Mouse (Mus musculus) intestine, embryonic 16.5 days (tissue): ENCODE data around the gene Gpha2. TPM values are rescaled to one million over a fixed set of nuclear protein-coding genes. Genes with fewer than 3 reads are reported as not detected.

Source experiments
- ATAC-seq: fragments of 200-750 bp; cut with Nextera tagmentation; 2 replicates; pipeline ENCODE4 v1.8.0; 2017; ENCODE audit warnings: moderate TSS enrichment, moderate library complexity
- H3K27ac ChIP-seq: fragments of 300-500 bp; sonication (generic); 2 replicates; pipeline ENCODE4 v1.5.1; 2014; ENCODE audit warnings: mild to moderate bottlenecking, low read length
- H3K27me3 ChIP-seq: fragments of 300-500 bp; sonication (generic); replicated peaks from 2 replicates; pipeline ENCODE4 v1.6.1; 2014; ENCODE audit warnings: low read length, control low read depth, mixed read lengths; ENCODE audit not compliant: control insufficient read depth, insufficient read depth
- H3K36me3 ChIP-seq: fragments of 300-500 bp; sonication (generic); 2 replicates; pipeline ENCODE4 v1.6.1; 2014; ENCODE audit warnings: low read length, control low read depth; ENCODE audit not compliant: control insufficient read depth, insufficient read depth
- H3K4me1 ChIP-seq: fragments of 300-500 bp; sonication (generic); 2 replicates; pipeline ENCODE4 v1.6.1; 2014; ENCODE audit warnings: low read length, control low read depth, mixed read lengths; ENCODE audit not compliant: control insufficient read depth, insufficient read depth
- H3K4me2 ChIP-seq: fragments of 300-500 bp; sonication (generic); 2 replicates; pipeline ENCODE4 v1.6.1; 2014; ENCODE audit warnings: low read depth, low read length, control low read depth
- H3K4me3 ChIP-seq: fragments of 300-500 bp; sonication (generic); 2 replicates; pipeline ENCODE4 v1.5.1; 2014; ENCODE audit warnings: mild to moderate bottlenecking, low read length
- H3K9ac ChIP-seq: fragments of 300-500 bp; sonication (generic); 2 replicates; pipeline ENCODE4 v1.6.1; 2014; ENCODE audit warnings: low read depth, low read length
- H3K9me3 ChIP-seq: fragments of 300-500 bp; sonication (generic); 2 replicates; pipeline ENCODE4 v1.6.1; 2016; ENCODE audit warnings: low read length, control low read depth; ENCODE audit not compliant: control insufficient read depth
- WGBS: fragments of 180-500 bp; shearing (Covaris S2); extraction: QIAGEN DNeasy Blood & Tissue Kit; methylation state at CpG from one replicate; pipeline ENCODE4 v1.1.7; 2014; 5-methylcytosine and 5-hydroxymethylcytosine counted together
- polyA plus RNA-seq: library from polyadenylated mRNA; unstranded; fragments of >200 nt; fragmentation: Nextera tagmentation; extraction: Ambion mirVana; gene quantifications from 2 replicates; pipeline ENCODE4 v1.2.1, GENCODE M21; 2015

Gene Gpha2
- 0.23 and 0.65 TPM in 2 replicates for polyA plus RNA-seq

GRCm38 (mm10) chr19:6226135-6226534 lies at the start of gene Gpha2:
TSS of gene Gpha2 (plus strand) at chr19:6226380.
- Histone ChIP-seq H3K27ac (no peak within 1 kb of the TSS), H3K4me2 (no peak within 1 kb of the TSS), H3K9me3 (no peaks in the 10 kb centered on the region), H3K4me1 (peaks cover 4% of the 10 kb centered on the region; the same call in 1 of the 2 replicates), H3K36me3 (0 out of 2 replicates have a peak, but pooled peaks cover 5% of the 10 kb centered on the region), H3K27me3 (no peaks in the 10 kb centered on the region), H3K9ac (no peak within 1 kb of the TSS), H3K4me3 (no peak within 1 kb of the TSS)
- no peak; the same call in 1 of the 2 replicates for ATAC-seq
- WGBS, result 26% methylated on average over 2 of the region's 2 CpGs

- 92% methylated on average over 3 of the region's 6 CpGs for WGBS
- no peaks in the 10 kb centered on the region for H3K9me3 ChIP-seq
- ATAC-seq, result no peak
- no peak overlapping the region for H3K4me2 ChIP-seq
- H3K27me3 ChIP-seq, result no peaks in the 10 kb centered on the region
- no peaks in the 10 kb centered on the region for H3K36me3 ChIP-seq
- no peak overlapping the region for H3K4me3 ChIP-seq
- H3K4me1 ChIP-seq, result no peaks in the 10 kb centered on the region
- no peak overlapping the region for H3K9ac ChIP-seq
- H3K27ac ChIP-seq, result no peak overlapping the region
These were observed 47.4 kb upstream of the Gpha2 start for GRCm38 (mm10) chr19:6178775-6179174.

- Histone ChIP-seq H3K27me3 (no peaks in the 10 kb centered on the region), H3K36me3 (no peaks in the 10 kb centered on the region), H3K27ac (no peak overlapping the region), H3K9ac (no peak overlapping the region), H3K4me1 (no peaks in the 10 kb centered on the region), H3K9me3 (no peaks in the 10 kb centered on the region), H3K4me2 (no peak overlapping the region), H3K4me3 (no peak overlapping the region)
- no peak for ATAC-seq
- WGBS, result 13% methylated on average over 5 of the region's 5 CpGs
These were observed 44.6 kb upstream of the Gpha2 start for GRCm38 (mm10) chr19:6181629-6182028.

- ATAC-seq, result peak; percentile 93
- Histone ChIP-seq H3K27me3 (no peaks in the 10 kb centered on the region), H3K27ac (no peak overlapping the region; the same call in 1 of the 2 replicates), H3K9ac (no peak overlapping the region), H3K9me3 (no peaks in the 10 kb centered on the region), H3K4me1 (no peaks in the 10 kb centered on the region), H3K4me3 (no peak overlapping the region), H3K36me3 (no peaks in the 10 kb centered on the region), H3K4me2 (no peak overlapping the region)
- 11% methylated on average over 3 of the region's 3 CpGs for WGBS
These were observed 43.6 kb upstream of the Gpha2 start for GRCm38 (mm10) chr19:6182534-6182933.

GRCm38 (mm10) chr19:6184131-6184530 lies 42.0 kb upstream of the Gpha2 start, which contains the start of gene Majin:
TSS of gene Majin (plus strand) at chr19:6184388.
- no peak within 1 kb of the TSS for H3K4me3 ChIP-seq
- WGBS, result 84% methylated on average over 23 of the region's 23 CpGs
- no peak within 1 kb of the TSS for H3K9ac ChIP-seq
- no peaks in the 10 kb centered on the region for H3K9me3 ChIP-seq
- H3K36me3 ChIP-seq, result no peaks in the 10 kb centered on the region
- no peak within 1 kb of the TSS for H3K27ac ChIP-seq
- no peak for ATAC-seq
- H3K4me2 ChIP-seq, result no peak within 1 kb of the TSS
- H3K4me1 ChIP-seq, result no peaks in the 10 kb centered on the region
- H3K27me3 ChIP-seq, result no peaks in the 10 kb centered on the region

- no peaks in the 10 kb centered on the region for H3K9me3 ChIP-seq
- peak; percentile 66 for ATAC-seq
- no peak overlapping the region; the same call in 1 of the 2 replicates for H3K27ac ChIP-seq
- H3K9ac ChIP-seq, result no peak overlapping the region
- no peak overlapping the region for H3K4me2 ChIP-seq
- H3K4me3 ChIP-seq, result no peak overlapping the region
- H3K4me1 ChIP-seq, result peaks cover 2% of the 10 kb centered on the region; the same call in 1 of the 2 replicates
- 65% methylated on average over 2 of the region's 2 CpGs for WGBS
- H3K36me3 ChIP-seq, result no peaks in the 10 kb centered on the region
- no peaks in the 10 kb centered on the region for H3K27me3 ChIP-seq
These were observed 21.9 kb upstream of the Gpha2 start for GRCm38 (mm10) chr19:6204265-6204664.

- Histone ChIP-seq H3K4me2 (no peak overlapping the region), H3K4me3 (no peak overlapping the region), H3K9me3 (no peaks in the 10 kb centered on the region), H3K4me1 (peaks cover 2% of the 10 kb centered on the region; the same call in 1 of the 2 replicates), H3K27ac (no peak overlapping the region), H3K9ac (no peak overlapping the region), H3K36me3 (no peaks in the 10 kb centered on the region), H3K27me3 (no peaks in the 10 kb centered on the region)
- ATAC-seq, result no peak
- 74% methylated on average over 5 of the region's 5 CpGs for WGBS
These were observed 19.5 kb upstream of the Gpha2 start for GRCm38 (mm10) chr19:6206716-6207115.

GRCm38 (mm10) chr19:6216046-6216705 lies 10.0 kb upstream of the Gpha2 start:
- Histone ChIP-seq H3K4me3 (no peak overlapping the region), H3K4me1 (no peaks in the 10 kb centered on the region), H3K9me3 (no peaks in the 10 kb centered on the region), H3K4me2 (no peak overlapping the region), H3K27me3 (no peaks in the 10 kb centered on the region), H3K9ac (no peak overlapping the region), H3K27ac (no peak overlapping the region), H3K36me3 (no peaks in the 10 kb centered on the region)
- ATAC-seq, result no peak
- WGBS, result 40% methylated on average over 6 of the region's 6 CpGs

- H3K4me1 ChIP-seq, result no peaks in the 10 kb centered on the region
- H3K4me3 ChIP-seq, result no peak overlapping the region
- H3K4me2 ChIP-seq, result no peak overlapping the region
- no peaks in the 10 kb centered on the region for H3K9me3 ChIP-seq
- H3K9ac ChIP-seq, result no peak overlapping the region
- 68% methylated on average over 6 of the region's 6 CpGs for WGBS
- no peak overlapping the region for H3K27ac ChIP-seq
- H3K27me3 ChIP-seq, result no peaks in the 10 kb centered on the region
- ATAC-seq, result no peak
- no peaks in the 10 kb centered on the region for H3K36me3 ChIP-seq
These were observed 7.6 kb upstream of the Gpha2 start for GRCm38 (mm10) chr19:6218606-6219005.
